Mouse (Mus musculus) MEL (cell line): Measurements from ENCODE around the gene Pip4k2b.

Source experiments
- BHLHE40 ChIP-seq: IDR thresholded peaks from 2 replicates; pipeline ENCODE4 v1.6.1; 2012; ENCODE audit warnings: low read depth, mild to moderate bottlenecking, inconsistent platforms, low read length, improper control_type of control experiment, borderline replicate concordance
- CTCF ChIP-seq, 3 experiments: IDR thresholded peaks in 2 of 3; conservative IDR thresholded peaks in 1 of 3; 2 replicates each; pipeline ENCODE4 v1.5.1; 2011 to 2012; ENCODE audit warnings: low read length in 3 of 3, low read depth in 2 of 3, mild to moderate bottlenecking in 2 of 3, improper control_type of control experiment in 1 of 3, inconsistent platforms in 1 of 3, mixed read lengths in 1 of 3, moderate library complexity in 1 of 3; ENCODE audit not compliant: control insufficient read depth in 1 of 3, insufficient read depth in 1 of 3, poor library complexity in 1 of 3, severe bottlenecking in 1 of 3
- E2F4 ChIP-seq: IDR thresholded peaks from 2 replicates; pipeline ENCODE4 v1.6.1; 2011; ENCODE audit warnings: low read depth, low read length, improper control_type of control experiment, borderline replicate concordance
- GATA1 ChIP-seq: IDR thresholded peaks from 2 replicates; pipeline ENCODE4 v1.6.1; 2011; ENCODE audit warnings: low read depth, low read length, improper control_type of control experiment
- KAT2A ChIP-seq: conservative IDR thresholded peaks from 2 replicates; pipeline ENCODE4 v1.6.1; 2012; ENCODE audit warnings: low read depth, low read length, improper control_type of control experiment, inconsistent platforms
- NELFE ChIP-seq: IDR thresholded peaks from 2 replicates; pipeline ENCODE4 v1.6.1; 2011; ENCODE audit warnings: low read depth, low read length, improper control_type of control experiment
- POLR2A ChIP-seq, 2 experiments: IDR thresholded peaks; 2 replicates each; pipeline ENCODE4 v1.6.1; 2011 to 2012; ENCODE audit warnings: low read length in 2 of 2, mild to moderate bottlenecking in 2 of 2, control low read depth in 1 of 2, improper control_type of control experiment in 1 of 2, low read depth in 1 of 2, moderate library complexity in 1 of 2; ENCODE audit not compliant: control insufficient read depth in 1 of 2, insufficient read depth in 1 of 2, poor library complexity in 1 of 2
- POLR2AphosphoS2 ChIP-seq: IDR thresholded peaks from 2 replicates; pipeline ENCODE4 v1.6.1; 2011; ENCODE audit warnings: low read length, improper control_type of control experiment
- RCOR1 ChIP-seq: IDR thresholded peaks from 2 replicates; pipeline ENCODE4 v1.6.1; 2012; ENCODE audit warnings: low read depth, mild to moderate bottlenecking, inconsistent platforms, low read length, improper control_type of control experiment
- TAL1 ChIP-seq: IDR thresholded peaks from 2 replicates; pipeline ENCODE4 v1.6.1; 2012; ENCODE audit warnings: mild to moderate bottlenecking, inconsistent platforms, low read length, moderate library complexity, mixed read lengths
- ZNF384 ChIP-seq: IDR thresholded peaks from 2 replicates; pipeline ENCODE4 v1.6.1; 2012; ENCODE audit warnings: low read depth, mild to moderate bottlenecking, inconsistent platforms, low read length, improper control_type of control experiment

DNA sequence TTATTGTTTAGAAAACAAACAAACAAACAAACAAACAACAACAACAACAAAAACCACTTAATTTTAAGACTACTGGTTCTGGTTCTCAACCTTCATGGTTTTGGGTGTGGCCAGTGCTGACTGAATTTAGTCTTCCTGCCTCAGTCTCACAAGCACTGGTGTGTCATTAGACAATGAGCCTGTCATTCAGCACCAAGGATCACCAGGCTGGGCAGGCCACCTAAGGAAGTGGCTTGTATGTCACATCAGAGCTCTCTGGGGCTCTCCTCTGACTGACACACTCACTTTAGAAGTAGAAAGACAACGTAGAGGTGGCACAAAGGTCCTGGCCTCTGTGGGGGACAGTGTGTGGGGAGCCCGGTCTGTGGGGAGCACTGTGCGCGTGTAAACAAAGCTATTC lies 25.5 kb downstream of the Pip4k2b start:
- no peak for TF ChIP-seq KAT2A
- TF ChIP-seq POLR2A (IDR thresholded peaks at IDR 0.05; ENCODE audit: control insufficient read depth in 1 of 2, insufficient read depth in 1 of 2, low read depth in 1 of 2, low read length in 2 of 2, poor library complexity in 1 of 2): no peak
- no peak for TF ChIP-seq POLR2AphosphoS2
- TF ChIP-seq CTCF (IDR thresholded peaks at IDR 0.05 in 2 of 3, conservative IDR thresholded peaks at IDR 0.05 in 1 of 3; ENCODE audit: control insufficient read depth in 1 of 3, insufficient read depth in 1 of 3, low read depth in 2 of 3, low read length in 3 of 3, poor library complexity in 1 of 3, severe bottlenecking in 1 of 3): no peak
- no peak for TF ChIP-seq E2F4
- no peak for TF ChIP-seq RCOR1
- no peak for TF ChIP-seq GATA1
- TF ChIP-seq TAL1: no peak
- TF ChIP-seq BHLHE40: no peak
- TF ChIP-seq NELFE: no peak
- no peak for TF ChIP-seq ZNF384
